Mouse (Mus musculus): ENCODE measurements around the gene Whamm.

- TF ChIP-seq CTCF (IDR thresholded peaks at IDR 0.05; ENCODE audit: low read depth) = no peak
- no peak for TF ChIP-seq EP300 (IDR thresholded peaks at IDR 0.05; ENCODE audit: low read depth)
Observed at GRCm38 (mm10) chr7:81575606-81576005, 4.5 kb downstream of the Whamm start.

All from heart, postnatal 0 days (tissue).